Mouse (Mus musculus) heart, postnatal 4 days (tissue): ENCODE measurements around the gene Igsf8. TPM values are rescaled to one million over a fixed set of nuclear protein-coding genes. Genes with fewer than 3 reads are reported as not detected.

ENCODE experiments used
- DNase-seq: peaks from one replicate; pipeline ENCODE4 v3.0.0; 2021
- total RNA-seq, 2 experiments: library from RNA; stranded (reverse); gene quantifications; 2 replicates each; pipeline ENCODE4 v1.2.3; 2021

The Igsf8 gene
- total RNA-seq, 2 experiments from 2014 or later = 19.1 to 20.1 TPM

GRCm38 (mm10) chr1:172274116-172274515 lies 12.7 kb downstream of the Igsf8 start:
- DNase-seq = no peak

GRCm38 (mm10) chr1:172274547-172274946 lies 13.1 kb downstream of the Igsf8 start:
- no peak for DNase-seq

DNA sequence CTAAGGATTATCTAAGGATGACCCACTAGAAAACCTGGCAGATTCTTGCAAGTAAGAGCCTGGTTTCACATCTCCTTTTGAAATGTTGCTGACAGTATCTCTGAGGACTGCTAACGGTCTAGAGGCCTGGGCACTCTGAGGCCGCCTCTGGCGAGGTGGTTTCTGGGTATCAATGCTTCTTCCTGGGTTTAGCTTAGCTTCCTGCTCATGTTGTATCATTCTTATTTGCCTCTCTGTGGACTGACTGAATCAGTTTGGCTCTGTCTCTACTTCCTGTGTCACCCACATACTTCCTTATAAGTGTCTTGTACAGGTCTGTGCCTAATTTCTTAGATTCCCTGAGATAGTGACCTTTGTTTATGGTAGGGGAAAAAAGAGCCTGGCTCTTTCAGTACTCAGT lies 15.7 kb downstream of the Igsf8 start:
- DNase-seq = no peak

GRCm38 (mm10) chr1:172278328-172278727 lies 16.9 kb downstream of the Igsf8 start:
- no peak for DNase-seq

- no peak for DNase-seq
These were observed 18.5 kb downstream of the Igsf8 start for GRCm38 (mm10) chr1:172279768-172280509.

GRCm38 (mm10) chr1:172281522-172282254 lies 20.2 kb downstream of the Igsf8 start:
- DNase-seq = no peak

DNA sequence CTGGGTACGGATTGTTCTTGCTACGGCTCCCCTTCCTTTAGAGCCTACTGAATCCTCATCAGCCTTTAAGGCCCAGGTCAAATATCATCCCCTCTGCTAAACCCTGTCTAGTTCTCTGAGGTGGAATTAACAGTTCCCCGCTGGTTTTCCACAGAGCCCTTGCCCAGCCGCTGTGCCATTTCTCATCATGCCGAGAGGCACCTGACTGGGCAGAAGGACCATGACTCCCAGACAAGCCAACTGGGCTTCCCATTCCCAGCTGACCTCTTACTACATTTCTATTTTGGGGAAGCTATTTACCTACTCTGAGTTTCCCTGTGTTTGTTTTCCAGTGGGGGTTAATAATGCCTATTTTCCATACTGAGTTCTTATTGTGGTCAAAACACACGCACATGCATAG lies 21.6 kb downstream of the Igsf8 start:
- DNase-seq = no peak

DNA sequence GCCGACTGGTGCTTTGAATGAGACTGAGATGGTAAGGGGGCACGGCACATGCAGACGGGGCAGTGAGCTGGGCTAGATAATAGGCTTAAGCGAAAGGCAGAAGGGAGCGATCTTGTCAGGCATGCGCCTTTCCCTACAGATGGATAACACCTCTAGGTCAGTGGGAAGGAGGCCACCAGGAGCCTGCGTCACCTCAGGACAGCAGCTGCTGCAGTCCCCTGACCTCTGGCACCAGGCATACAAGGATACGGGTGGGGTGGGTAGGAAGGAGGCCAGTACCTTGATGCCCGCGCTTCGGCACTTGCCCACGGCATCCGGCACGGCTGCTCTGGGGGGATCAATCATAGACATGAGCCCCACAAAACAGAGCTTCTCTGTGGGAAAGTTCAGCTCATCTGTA lies 22.8 kb downstream of the Igsf8 start:
- no peak for DNase-seq

DNA sequence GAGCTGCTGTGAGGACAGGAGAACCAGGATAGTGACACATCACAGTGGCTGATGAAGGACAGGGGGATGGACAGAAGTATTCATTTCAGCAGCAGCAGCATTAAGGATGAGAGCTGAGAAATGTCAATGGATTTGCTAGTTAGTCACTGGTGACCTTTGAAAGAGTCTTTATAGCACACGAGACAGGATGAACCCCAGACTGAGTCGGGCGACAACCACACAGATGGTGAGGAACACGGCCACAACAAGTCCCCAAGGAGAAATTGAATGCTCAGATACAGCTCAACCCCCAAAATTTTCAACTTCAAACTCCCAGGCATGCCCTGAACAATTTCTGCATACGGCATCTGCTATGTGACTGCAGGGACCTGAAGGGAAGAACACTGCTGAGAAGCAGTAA lies 25.3 kb downstream of the Igsf8 start:
- no peak for DNase-seq

GRCm38 (mm10) chr1:172288900-172289616 lies 27.6 kb downstream of the Igsf8 start:
- DNase-seq = no peak

DNA sequence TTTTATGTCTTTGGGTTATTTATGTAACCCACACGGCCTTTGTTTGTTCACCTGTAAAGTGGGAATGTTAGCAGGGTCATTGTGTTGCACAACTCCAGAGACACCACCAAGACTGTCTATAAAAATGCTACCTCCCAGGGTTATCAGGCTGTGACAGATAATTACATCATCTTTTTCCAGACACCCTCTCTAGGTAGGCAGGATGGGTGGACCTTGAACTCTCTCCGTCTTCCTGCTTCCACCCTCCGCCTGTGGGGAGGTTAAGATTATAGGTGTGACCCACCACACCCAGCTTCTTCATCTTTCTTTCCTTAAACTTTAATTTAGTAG lies 28.1 kb downstream of the Igsf8 start:
- DNase-seq = no peak

- DNase-seq = no peak
These were observed 31.4 kb downstream of the Igsf8 start for GRCm38 (mm10) chr1:172292880-172293279.

- DNase-seq = no peak
These were observed 32.0 kb downstream of the Igsf8 start for GRCm38 (mm10) chr1:172293449-172293848.

- peak; percentile 63 for DNase-seq
These were observed 34.3 kb downstream of the Igsf8 start for GRCm38 (mm10) chr1:172295751-172296197.

GRCm38 (mm10) chr1:172296816-172297510 lies 35.5 kb downstream of the Igsf8 start:
- peak; percentile 49 for DNase-seq

DNA sequence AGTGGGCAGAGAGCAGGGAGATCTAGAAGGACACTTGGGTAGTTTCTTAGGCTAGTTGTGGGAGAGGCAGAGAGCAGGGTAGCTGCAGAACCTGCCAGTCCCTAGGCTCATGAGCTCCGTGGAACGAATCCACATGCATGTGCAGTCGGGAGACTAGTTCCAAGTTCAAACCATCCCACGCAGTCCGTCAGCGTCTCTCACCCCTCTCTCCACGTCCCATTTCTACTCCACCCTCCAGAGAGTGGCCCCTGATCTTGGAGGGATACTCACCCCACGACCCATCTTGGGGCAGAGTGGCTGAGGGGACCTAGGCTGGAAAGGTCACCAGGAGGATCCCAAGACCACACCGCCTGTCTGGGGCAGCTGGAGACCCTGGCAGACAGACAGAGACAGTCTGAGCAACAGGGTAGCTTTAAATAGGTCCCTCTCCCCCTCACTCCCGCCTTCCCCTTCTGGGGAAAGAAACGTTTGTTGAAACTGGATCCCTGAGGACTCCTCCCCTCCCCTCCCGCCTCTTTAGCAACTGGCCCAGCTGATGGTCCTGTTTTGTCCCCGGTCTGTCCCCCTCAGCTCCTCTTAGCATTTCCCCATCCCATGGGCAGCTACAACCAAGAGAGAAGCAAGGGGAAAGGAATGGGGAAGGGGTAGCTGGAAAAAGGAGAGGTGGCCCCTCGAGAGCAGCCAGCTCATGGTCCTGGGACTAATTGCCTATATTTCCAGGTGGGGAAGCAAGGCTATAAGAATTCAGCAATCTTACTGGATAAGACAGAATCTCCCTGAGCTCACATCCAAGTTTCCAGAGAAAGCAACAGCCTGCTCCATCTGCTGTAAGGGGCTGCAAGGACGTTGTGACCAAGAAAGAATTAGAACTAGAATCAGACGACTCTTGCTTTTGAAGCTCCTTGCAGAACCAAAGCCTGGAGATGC lies 36.4 kb downstream of the Igsf8 start, which contains the start of gene Atp1a2:
Gene Atp1a2, minus strand, starts transcription at position 454 of the 927 bp plus-strand sequence.
- peak; percentile 71 for DNase-seq

DNA sequence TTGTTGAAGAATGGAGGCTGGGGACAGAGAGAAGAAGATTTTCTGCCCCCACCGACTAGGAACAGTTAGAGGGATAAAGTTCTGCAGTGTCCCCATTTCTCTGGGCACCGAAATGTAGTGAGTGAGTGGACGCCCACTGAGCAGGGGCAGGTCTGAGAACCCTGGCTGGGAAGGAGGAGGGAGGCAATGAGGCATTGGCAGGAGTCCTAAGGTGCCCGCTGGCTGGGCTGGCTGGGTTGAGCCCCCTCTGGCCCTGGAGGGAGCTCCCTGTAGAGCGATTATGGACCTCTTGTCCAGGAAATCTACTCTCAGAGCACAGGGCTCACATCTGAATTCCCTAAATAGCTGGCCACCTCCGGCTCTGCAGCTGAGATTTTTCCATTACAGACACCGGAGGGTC lies 38.1 kb downstream of the Igsf8 start:
- no peak for DNase-seq

DNA sequence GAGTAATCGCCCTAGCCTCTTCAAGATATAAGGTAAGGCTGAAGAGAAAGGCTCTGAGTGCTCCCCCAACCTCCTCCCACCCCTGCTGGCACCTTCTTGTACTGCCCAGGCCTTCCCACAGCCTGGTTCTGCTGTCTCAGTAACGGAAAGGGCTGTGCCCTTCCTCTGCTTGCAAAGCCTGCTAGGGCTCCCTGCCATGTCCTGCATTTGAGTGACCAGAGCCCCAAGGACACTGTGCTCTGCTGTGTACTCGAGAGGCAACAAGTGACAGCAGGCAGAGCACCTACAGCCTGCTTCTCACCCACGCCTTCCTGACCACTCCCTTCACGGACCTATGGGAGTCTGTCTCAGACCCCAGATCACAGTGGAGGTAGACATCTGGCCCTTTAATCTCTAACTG lies 38.8 kb downstream of the Igsf8 start:
- DNase-seq = peak; percentile 61

DNA sequence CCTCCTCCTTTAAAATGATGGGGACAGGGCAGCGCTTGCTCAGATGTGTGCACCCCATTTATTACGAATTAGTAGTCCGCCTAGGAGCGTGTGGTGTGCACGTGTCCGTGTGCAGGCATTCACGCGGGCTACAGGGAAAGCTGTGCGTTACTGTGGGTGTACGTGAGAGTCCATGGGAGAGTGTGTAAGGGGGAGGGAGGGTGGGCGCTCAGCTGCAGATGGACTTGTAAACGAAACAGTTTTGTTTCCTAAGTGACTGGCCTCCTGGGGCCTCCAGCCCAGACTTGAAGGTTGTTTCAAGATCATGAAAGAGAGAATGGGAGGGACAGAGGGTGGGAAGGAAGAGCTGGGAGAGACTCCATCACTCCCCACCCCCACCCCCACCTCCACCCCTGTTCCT lies 39.7 kb downstream of the Igsf8 start:
- no peak for DNase-seq

- no peak for DNase-seq
These were observed 40.9 kb downstream of the Igsf8 start for GRCm38 (mm10) chr1:172302311-172302710.

- DNase-seq = no peak
These were observed 41.4 kb downstream of the Igsf8 start for GRCm38 (mm10) chr1:172302851-172303250.

DNA sequence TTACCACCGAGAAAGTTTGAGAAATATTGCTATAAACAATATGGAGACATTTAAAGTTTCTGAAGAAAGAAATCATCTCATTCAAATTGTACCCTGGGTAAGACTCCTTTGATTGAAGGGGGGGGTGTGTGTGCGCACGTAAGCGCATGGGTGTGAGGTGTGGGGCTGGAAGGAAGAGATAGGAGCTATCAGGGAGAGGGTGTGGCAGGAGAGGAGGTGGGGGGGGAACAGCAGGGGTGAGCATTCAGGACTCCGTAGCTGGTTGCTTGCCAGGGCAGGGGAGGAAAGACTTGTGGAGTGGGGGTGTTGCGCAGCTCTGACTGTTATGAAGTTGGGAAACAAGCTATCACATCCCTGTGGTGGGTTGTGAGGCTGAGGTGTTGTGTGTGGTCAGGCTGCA lies 43.0 kb downstream of the Igsf8 start:
- no peak for DNase-seq
